16 mouse cellular contexts compared by ENCODE assay signal in the genomic region with DNA sequence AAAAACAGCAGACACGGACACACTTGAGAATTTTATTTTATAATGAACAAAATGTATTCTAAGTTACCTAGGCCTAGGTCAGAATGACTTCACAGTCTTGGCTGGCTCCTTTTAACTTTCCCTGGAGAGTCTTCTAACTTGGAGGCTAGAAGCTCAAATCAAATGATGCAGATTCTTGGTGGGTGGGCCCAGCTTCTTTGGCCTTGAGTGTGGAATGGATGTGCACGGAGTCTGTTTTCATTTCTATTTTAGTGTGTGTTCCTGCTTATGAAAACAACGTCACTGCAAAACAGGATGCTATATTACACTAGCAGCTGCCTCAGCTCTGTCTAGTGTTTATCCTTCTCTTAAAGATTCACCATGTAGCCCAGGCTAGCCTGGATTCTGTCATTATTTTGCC. TPM values are rescaled to one million over a fixed set of nuclear protein-coding genes. Genes with fewer than 3 reads are reported as not detected.
A peak's percentile ranks its signal among the peaks of the same experiment; 100 is the strongest.
DNase-seq lines count a peak whose midpoint lies in the region; ATAC-seq lines count a peak whose summit lies in the region.
"Had no signal": no experiment of that assay in that cellular context is flagged by ENCODE, and none has a peak within 500 bp of the region (broad histone marks: within the 10 kb centered on the region; RNA-seq: fewer than 3 reads in every experiment).

No protein-coding gene starts in this region.

- DNase-seq in heart, adult 8-10 months (ENCODE audit: low spot score): no peak
- peak; percentile 40 for DNase-seq in ovary, postnatal 36 days (ENCODE audit: low spot score)
- DNase-seq in ovary, postnatal 10 days (ENCODE audit: low spot score): no peak
- no peak for DNase-seq in layer of hippocampus, adult 9-10 months (ENCODE audit: low spot score)
- DNase-seq: adrenal gland, postnatal 25 days; cerebellum, adult 11-12 months; embryo, embryonic 11 days; right cerebral cortex, postnatal 25 days had no signal

- H3K9me3 ChIP-seq in heart, embryonic 13.5 days: no peaks in the 10 kb centered on the region
- H3K9me3 ChIP-seq in intestine, embryonic 16.5 days (ENCODE audit: control insufficient read depth, low read length): no peaks in the 10 kb centered on the region
- H3K9me3 ChIP-seq in neural tube, embryonic 15.5 days (replicated peaks): no peaks in the 10 kb centered on the region
- H3K9me3 ChIP-seq: midbrain, embryonic 15.5 days; neural tube, embryonic 13.5 days had no signal

- H3K4me3 ChIP-seq in heart, embryonic 13.5 days: no peak overlapping the region
- no peak overlapping the region for H3K4me3 ChIP-seq in intestine, embryonic 16.5 days (ENCODE audit: low read length)
- H3K4me3 ChIP-seq in neural tube, embryonic 15.5 days (replicated peaks): no peak overlapping the region
- H3K4me3 ChIP-seq: midbrain, embryonic 15.5 days; neural tube, embryonic 13.5 days had no signal

- no peak overlapping the region for H3K4me2 ChIP-seq in heart, embryonic 13.5 days
- no peak overlapping the region for H3K4me2 ChIP-seq in intestine, embryonic 16.5 days (ENCODE audit: low read depth, low read length)
- no peak overlapping the region for H3K4me2 ChIP-seq in neural tube, embryonic 15.5 days
- H3K4me2 ChIP-seq: midbrain, embryonic 15.5 days; neural tube, embryonic 13.5 days had no signal

- no peak for ATAC-seq in heart, embryonic 13.5 days (ENCODE audit: extremely low read depth, insufficient number of reproducible peaks, low FRiP score, low TSS enrichment)
- no peak for ATAC-seq in intestine, embryonic 16.5 days
- ATAC-seq in neural tube, embryonic 15.5 days (ENCODE audit: low FRiP score): no peak
- ATAC-seq: hindbrain, embryonic 16.5 days; midbrain, embryonic 15.5 days; Patski had no signal

- peak overlapping the region; percentile 56; the same call in 1 of the 2 replicates for H3K9ac ChIP-seq in heart, embryonic 13.5 days
- no peak overlapping the region; the same call in 1 of the 2 replicates for H3K9ac ChIP-seq in intestine, embryonic 16.5 days (ENCODE audit: low read depth, low read length)
- H3K9ac ChIP-seq in neural tube, embryonic 15.5 days (replicated peaks): no peak overlapping the region
- H3K9ac ChIP-seq: midbrain, embryonic 15.5 days had no signal

- H3K4me1 ChIP-seq in heart, embryonic 13.5 days: peaks cover 77% of the 10 kb centered on the region
- H3K4me1 ChIP-seq in intestine, embryonic 16.5 days (ENCODE audit: control insufficient read depth, insufficient read depth, low read length): peaks cover 39% of the 10 kb centered on the region
- H3K4me1 ChIP-seq in neural tube, embryonic 15.5 days: peaks cover 19% of the 10 kb centered on the region

- 59% methylated on average over 3 of the region's 3 CpGs for WGBS in heart, embryonic 13.5 days
- WGBS in intestine, embryonic 16.5 days: 71% methylated on average over 3 of the region's 3 CpGs
- 75% methylated on average over 3 of the region's 3 CpGs for WGBS in neural tube, embryonic 15.5 days

- H3K27ac ChIP-seq in heart, embryonic 13.5 days (replicated peaks): peak overlapping the region; percentile 88
- H3K27ac ChIP-seq in intestine, embryonic 16.5 days (ENCODE audit: low read length): peak overlapping the region; percentile 41
- H3K27ac ChIP-seq in neural tube, embryonic 15.5 days (replicated peaks): no peak overlapping the region
- H3K27ac ChIP-seq: midbrain, embryonic 15.5 days; neural tube, embryonic 13.5 days had no signal

- no peaks in the 10 kb centered on the region for H3K27me3 ChIP-seq in heart, embryonic 13.5 days (replicated peaks)
- H3K27me3 ChIP-seq in intestine, embryonic 16.5 days (replicated peaks; ENCODE audit: control insufficient read depth, insufficient read depth, low read length): no peaks in the 10 kb centered on the region
- no peaks in the 10 kb centered on the region for H3K27me3 ChIP-seq in neural tube, embryonic 15.5 days (replicated peaks)
- H3K27me3 ChIP-seq: CH12.LX; midbrain, embryonic 15.5 days; neural tube, embryonic 13.5 days; Patski had no signal

- peaks cover 3% of the 10 kb centered on the region; the same call in 1 of the 2 replicates for H3K36me3 ChIP-seq in heart, embryonic 13.5 days
- H3K36me3 ChIP-seq in intestine, embryonic 16.5 days (ENCODE audit: control insufficient read depth, insufficient read depth, low read length): no peaks in the 10 kb centered on the region
- no peaks in the 10 kb centered on the region for H3K36me3 ChIP-seq in neural tube, embryonic 15.5 days
- H3K36me3 ChIP-seq: midbrain, embryonic 15.5 days; neural tube, embryonic 13.5 days had no signal

RNA-seq across cellular contexts. Expression of a gene that starts 12.9 kb away (rescaled TPM):
- polyA plus RNA-seq in heart, embryonic 13.5 days (2015; fragmentation: Nextera tagmentation; extraction: Ambion mirVana): 14.3 and 17.0 TPM in 2 replicates
- 1 to 10 TPM; 3.1 to 4.5 (median 3.7) TPM for total RNA-seq in heart, adult 8-10 months (2022)
- polyA plus RNA-seq in intestine, embryonic 16.5 days (2015; fragmentation: Nextera tagmentation; extraction: Ambion mirVana): 14.1 and 23.8 TPM in 2 replicates
- polyA plus RNA-seq in neural tube, embryonic 15.5 days (2015; fragmentation: Nextera tagmentation; extraction: Ambion mirVana): 8.2 and 8.5 TPM in 2 replicates

RNA-seq across cellular contexts. Expression of a gene that starts 13.1 kb away (rescaled TPM):
- 42.8 and 53.9 TPM in 2 replicates for polyA plus RNA-seq in heart, embryonic 13.5 days (2015; fragmentation: Nextera tagmentation; extraction: Ambion mirVana)
- total RNA-seq in heart, adult 8-10 months (2022): 1 to 10 TPM; 5.1 to 5.9 (median 5.7) TPM
- polyA plus RNA-seq in intestine, embryonic 16.5 days (2015; fragmentation: Nextera tagmentation; extraction: Ambion mirVana): 82.9 and 86.3 TPM in 2 replicates
- polyA plus RNA-seq in neural tube, embryonic 15.5 days (2015; fragmentation: Nextera tagmentation; extraction: Ambion mirVana): 23.2 and 30.8 TPM in 2 replicates
